Mouse (Mus musculus) brain, embryonic 14.5 days (tissue): Measurements from ENCODE around the gene Cdh13.

Experiments
- CTCF ChIP-seq: fragments of 200-500 bp; IDR thresholded peaks from 2 replicates; pipeline ENCODE4 v1.5.1; 2012; ENCODE audit warnings: inconsistent platforms, mild to moderate bottlenecking, moderate library complexity, borderline replicate concordance; ENCODE audit not compliant: insufficient read depth, insufficient read length; ENCODE audit errors: extremely low read depth
- POLR2A ChIP-seq: fragments of 200-500 bp; IDR thresholded peaks from 2 replicates; pipeline ENCODE4 v1.6.1; 2012; ENCODE audit warnings: mild to moderate bottlenecking, inconsistent platforms, borderline replicate concordance; ENCODE audit not compliant: poor library complexity, insufficient read depth, insufficient read length, severe bottlenecking; ENCODE audit errors: extremely low read depth

DNA sequence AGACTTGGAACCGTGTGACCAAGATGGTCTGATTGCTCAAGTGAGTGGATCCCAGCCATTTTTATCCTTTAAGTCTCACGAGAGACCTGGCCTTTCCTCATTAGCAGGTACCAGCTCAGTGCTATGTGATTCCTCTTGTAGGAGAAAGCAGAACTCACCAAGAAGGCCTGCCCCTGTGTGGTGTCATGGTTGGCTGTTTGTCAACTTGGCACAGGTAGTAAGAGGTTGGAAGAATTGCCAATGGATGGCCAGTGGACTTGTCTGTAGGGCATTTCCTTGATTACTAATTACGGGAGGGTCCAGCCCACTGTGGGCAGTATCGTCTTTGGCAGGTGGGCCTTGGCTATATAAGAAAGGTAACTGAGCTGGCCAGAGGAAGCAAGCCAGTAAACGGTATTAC is 281.7 kb downstream of the Cdh13 start:
- TF ChIP-seq CTCF (no peak), POLR2A (no peak)
